Mouse (Mus musculus) cerebellum, adult 9-11 months (tissue): ENCODE measurements around the gene Actr5.
A peak's percentile ranks its signal among the peaks of the same experiment; 100 is the strongest.

Experiments used
- DNase-seq: peaks from one replicate; pipeline ENCODE4 v3.0.0; 2022

Actr5 gene

GRCm38 (mm10) chr2:158624718-158625222, at the start of gene Actr5:
Actr5 (plus strand) TSS chr2:158624888.
- peak; percentile 93 for DNase-seq

DNA sequence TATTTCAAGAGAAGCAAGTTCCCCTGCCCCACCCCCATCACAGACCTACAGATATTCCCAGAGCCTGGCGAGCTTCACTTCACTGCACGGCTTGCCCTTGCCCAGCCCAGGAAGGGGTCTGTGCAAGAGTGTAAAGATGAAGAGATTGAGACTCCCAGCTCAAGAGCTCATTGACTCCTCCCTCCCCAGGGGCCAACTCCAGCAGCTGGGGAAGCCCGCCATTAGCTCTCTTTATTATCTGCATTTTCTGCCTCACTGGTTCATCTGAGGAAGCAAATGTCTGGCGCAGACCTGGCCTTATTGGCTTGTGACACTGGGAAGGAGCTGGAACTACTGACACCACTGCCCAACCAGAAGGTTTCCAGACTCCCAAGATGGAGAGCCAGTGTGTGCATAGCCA, 44.7 kb upstream of the Actr5 start:
- DNase-seq = no peak

GRCm38 (mm10) chr2:158584621-158585358, 39.9 kb upstream of the Actr5 start:
- no peak for DNase-seq

DNA sequence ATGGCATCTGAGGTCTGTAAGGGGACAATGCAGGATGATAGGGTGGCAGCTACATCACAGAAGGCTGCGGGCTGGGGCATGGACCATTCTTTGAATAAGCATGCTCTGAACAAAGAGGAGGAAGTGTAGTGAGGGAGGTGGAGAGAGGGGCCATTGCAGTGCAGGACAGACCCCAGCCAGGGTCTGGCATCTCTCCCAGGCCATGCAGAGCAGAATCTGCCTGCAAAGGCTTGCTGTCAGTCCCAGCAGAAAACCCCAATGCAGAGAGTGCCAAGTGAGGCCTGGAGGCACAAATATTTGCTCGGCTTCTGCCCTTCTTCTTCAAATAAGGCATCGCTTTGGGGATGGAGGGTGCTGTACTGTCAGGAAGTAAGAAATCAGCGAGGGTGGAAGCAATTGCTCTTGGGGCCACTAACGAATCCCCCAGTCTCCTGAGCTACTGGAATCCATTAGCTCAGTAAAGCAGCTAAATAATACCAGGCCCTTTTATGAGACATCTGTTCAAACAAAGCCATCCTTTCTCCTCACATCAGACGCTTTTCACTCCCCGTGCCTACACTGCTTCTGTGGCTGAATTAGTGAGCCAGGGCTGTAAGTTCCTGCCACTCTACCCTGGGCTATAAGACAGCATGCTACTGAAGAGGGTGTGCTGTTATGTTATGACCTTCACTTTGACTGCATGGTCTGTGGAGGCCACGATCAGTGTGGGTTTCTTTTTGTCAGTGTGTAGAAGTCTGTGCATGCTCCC, 36.0 kb upstream of the Actr5 start:
- DNase-seq = no peak

DNA sequence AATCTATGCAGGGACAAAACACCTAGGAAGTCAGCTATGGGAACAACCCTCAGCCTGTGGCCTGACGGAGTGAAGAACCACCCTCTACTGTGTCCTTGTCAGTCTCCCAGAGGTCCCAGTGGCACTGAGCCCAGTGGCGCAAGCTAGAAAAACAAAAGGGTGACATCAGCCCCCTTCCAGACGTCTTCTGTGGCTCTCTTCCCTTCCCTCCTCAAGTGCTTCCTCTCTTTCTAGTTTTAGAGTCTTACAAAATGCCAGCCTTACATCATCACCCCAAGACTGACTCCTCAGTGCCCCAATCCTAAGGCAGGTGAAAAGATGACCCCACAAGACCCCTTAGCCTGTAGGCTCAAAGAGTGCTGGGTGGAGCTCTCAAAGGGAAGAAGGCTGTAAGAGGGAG, 34.2 kb upstream of the Actr5 start:
- no peak for DNase-seq

DNA sequence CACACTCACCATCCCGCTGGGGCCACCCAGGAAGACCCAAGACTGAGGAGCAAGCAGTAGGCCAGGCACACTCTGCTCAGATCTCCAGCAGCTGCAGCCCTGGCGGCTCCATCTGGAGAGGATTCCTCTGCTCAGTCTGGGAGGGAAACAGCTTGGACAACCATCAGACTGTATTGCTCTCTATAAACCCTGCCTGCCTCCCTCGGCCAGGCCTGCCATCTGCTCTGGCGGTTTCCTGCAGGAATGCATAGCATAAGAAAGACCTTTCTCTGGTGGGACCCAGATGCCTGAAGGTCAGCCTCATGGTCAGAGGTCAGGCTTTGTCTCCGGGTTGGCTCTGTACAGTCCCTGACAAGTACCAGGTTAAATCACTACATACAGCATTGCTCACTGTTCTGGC, 33.4 kb upstream of the Actr5 start:
- DNase-seq = peak; percentile 10

- no peak for DNase-seq
Observed at GRCm38 (mm10) chr2:158593371-158593770, 31.3 kb upstream of the Actr5 start.

DNA sequence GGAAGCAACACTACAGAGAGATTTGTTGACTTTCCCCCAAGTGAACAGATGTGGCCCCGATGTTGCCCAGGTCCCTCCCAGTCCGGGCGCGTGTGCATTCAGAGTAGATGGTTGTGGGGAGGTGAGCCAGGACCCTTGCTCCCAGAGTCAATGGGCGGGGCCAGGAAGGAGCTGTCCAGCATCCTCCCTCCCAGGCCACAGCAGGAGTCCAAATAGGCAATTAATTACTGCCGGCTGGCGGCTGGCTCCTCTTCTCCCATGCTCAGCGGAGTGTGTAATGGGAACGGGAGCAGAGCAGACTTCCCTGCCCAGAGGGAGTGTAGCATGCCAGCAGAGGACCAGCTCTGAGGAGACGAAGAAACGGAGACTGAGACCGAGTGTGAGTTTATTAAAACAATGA, 29.6 kb upstream of the Actr5 start:
- DNase-seq = peak; percentile 64

GRCm38 (mm10) chr2:158595577-158595976, 29.1 kb upstream of the Actr5 start:
- no peak for DNase-seq

- no peak for DNase-seq
Observed at GRCm38 (mm10) chr2:158596803-158597202, 27.9 kb upstream of the Actr5 start.

DNA sequence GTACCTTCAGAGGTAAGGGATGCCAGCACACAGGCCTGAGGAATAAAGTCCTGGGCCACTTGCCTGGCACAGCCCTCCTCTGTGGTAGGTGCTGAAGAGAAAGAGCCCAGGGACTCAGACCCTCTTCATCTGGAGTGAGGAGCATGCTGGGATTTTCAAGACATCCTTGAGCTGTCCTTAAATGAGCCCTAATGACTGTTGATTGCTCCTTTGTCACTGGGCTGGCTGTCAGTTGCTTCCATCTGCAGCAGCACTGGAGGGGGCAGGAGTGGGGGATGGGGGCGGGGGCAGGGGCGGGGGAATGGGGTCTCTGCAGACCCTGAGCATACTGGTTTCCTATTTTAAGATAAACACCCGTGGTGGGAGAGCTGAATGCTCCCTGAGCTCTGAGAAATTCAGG, 24.2 kb upstream of the Actr5 start:
- DNase-seq = no peak

GRCm38 (mm10) chr2:158601326-158601725, 23.4 kb upstream of the Actr5 start:
- DNase-seq = no peak

DNA sequence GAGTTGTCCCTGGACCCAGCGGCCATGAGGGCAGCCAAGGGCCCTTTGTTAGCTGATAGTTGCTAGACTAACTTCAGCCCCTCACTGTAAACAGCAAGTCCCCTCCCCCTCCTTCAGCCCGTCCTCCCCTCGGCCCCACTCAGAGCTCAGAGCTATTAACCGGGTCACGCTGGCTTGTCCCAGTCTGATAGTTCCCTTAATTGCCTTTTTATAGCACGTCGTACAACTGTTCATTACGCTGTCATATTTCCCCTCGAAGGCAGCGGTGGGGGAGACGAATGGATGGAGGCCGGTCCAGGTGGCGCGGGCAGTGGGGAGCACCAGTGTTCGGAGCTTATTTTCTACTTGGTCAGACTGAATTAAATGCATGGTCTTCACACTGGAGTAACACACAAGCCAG, 22.0 kb upstream of the Actr5 start:
- DNase-seq = no peak

- no peak for DNase-seq
Observed at GRCm38 (mm10) chr2:158606511-158606964, 18.1 kb upstream of the Actr5 start.

GRCm38 (mm10) chr2:158609681-158610080, 15.0 kb upstream of the Actr5 start:
- no peak for DNase-seq

GRCm38 (mm10) chr2:158610488-158611325, 14.0 kb upstream of the Actr5 start, which contains the start of gene Slc32a1:
Slc32a1 (plus strand) TSS chr2:158610767.
- no peak for DNase-seq

- no peak for DNase-seq
Observed at GRCm38 (mm10) chr2:158611326-158611719, 13.4 kb upstream of the Actr5 start.

GRCm38 (mm10) chr2:158611726-158612670, 12.7 kb upstream of the Actr5 start:
- DNase-seq = no peak

GRCm38 (mm10) chr2:158612671-158613250, 11.9 kb upstream of the Actr5 start:
- DNase-seq = no peak

DNA sequence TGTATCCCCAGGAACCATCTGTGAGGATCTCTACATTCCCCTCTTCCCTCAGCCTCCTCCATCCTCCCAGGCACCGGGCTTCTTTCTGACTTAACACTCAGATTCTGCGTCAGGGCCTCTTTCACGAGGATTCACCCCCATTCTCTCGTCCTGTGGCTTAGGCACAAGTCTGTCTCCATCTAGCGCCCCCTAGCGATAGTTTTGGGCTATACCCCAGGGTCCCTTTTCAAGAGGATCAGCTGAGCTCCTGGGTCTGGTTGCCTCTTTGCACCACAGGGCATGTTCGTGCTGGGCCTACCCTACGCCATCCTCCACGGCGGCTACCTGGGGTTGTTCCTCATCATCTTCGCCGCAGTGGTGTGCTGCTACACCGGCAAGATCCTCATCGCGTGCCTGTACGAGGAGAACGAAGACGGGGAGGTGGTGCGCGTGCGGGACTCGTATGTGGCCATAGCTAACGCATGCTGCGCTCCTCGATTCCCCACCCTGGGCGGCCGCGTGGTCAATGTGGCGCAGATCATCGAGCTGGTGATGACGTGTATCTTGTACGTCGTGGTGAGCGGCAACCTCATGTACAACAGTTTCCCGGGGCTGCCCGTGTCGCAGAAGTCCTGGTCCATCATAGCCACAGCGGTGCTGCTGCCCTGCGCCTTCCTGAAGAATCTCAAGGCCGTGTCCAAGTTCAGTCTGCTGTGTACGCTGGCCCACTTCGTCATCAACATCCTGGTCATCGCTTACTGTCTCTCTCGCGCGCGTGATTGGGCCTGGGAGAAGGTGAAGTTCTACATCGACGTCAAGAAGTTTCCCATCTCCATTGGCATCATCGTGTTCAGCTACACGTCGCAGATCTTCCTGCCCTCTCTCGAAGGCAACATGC, 10.9 kb upstream of the Actr5 start:
- peak; percentile 49 for DNase-seq
